Mouse (Mus musculus) myocyte (in vitro differentiated cells): ENCODE data around the gene Tex14. TPM values are rescaled to one million over a fixed set of nuclear protein-coding genes. Genes with fewer than 3 reads are reported as not detected.
A peak's percentile ranks its signal among the peaks of the same experiment; 100 is the strongest.

ENCODE experiments used
- H3K27me3 ChIP-seq: one replicate; pipeline ENCODE4 v1.6.1; 2011; ENCODE audit not compliant: control insufficient read depth, insufficient read depth, insufficient read length
- H3K36me3 ChIP-seq: one replicate; pipeline ENCODE4 v1.6.1; 2011; ENCODE audit not compliant: control insufficient read depth, insufficient read depth
- H3K4me2 ChIP-seq: one replicate; pipeline ENCODE4 v1.6.1; 2011; ENCODE audit warnings: low read depth, control low read depth
- H3K4me3 ChIP-seq: one replicate; pipeline ENCODE4 v1.5.1; 2011; ENCODE audit warnings: mild to moderate bottlenecking, control low read depth, moderate library complexity
- H3K79me2 ChIP-seq: one replicate; pipeline ENCODE4 v1.6.1; 2011; ENCODE audit not compliant: control insufficient read depth, insufficient read depth
- H3ac ChIP-seq: one replicate; pipeline ENCODE4 v1.6.1; 2011; ENCODE audit not compliant: control insufficient read depth, insufficient read length
- CEBPB ChIP-seq: IDR thresholded peaks from 2 replicates; pipeline ENCODE4 v1.6.1; 2011; ENCODE audit warnings: mild to moderate bottlenecking, moderate library complexity; ENCODE audit not compliant: poor library complexity, insufficient read depth, severe bottlenecking
- E2F4 ChIP-seq: IDR thresholded peaks from one replicate; pipeline ENCODE4 v1.6.1; 2011; ENCODE audit warnings: mild to moderate bottlenecking, control low read depth, moderate library complexity; ENCODE audit not compliant: insufficient read depth
- MAX ChIP-seq: IDR thresholded peaks from one replicate; pipeline ENCODE4 v1.6.1; 2011; ENCODE audit warnings: low read depth, mild to moderate bottlenecking, control low read depth
- MYOD1 ChIP-seq, 3 experiments: IDR thresholded peaks; one replicate each; pipeline ENCODE4 v1.6.1; 2011; ENCODE audit warnings: control low read depth in 2 of 3, low read depth in 2 of 3, mild to moderate bottlenecking in 2 of 3, moderate library complexity in 1 of 3; ENCODE audit not compliant: insufficient read length in 2 of 3, control insufficient read depth in 1 of 3
- MYOG ChIP-seq, 3 experiments: IDR thresholded peaks; one replicate each; pipeline ENCODE4 v1.6.1; 2011; ENCODE audit warnings: control low read depth in 2 of 3, low read depth in 2 of 3, mild to moderate bottlenecking in 2 of 3; ENCODE audit not compliant: insufficient read length in 2 of 3, control insufficient read depth in 1 of 3, insufficient read depth in 1 of 3
- POLR2A ChIP-seq: IDR thresholded peaks from one replicate; pipeline ENCODE4 v1.6.1; 2011; ENCODE audit warnings: low read depth, mild to moderate bottlenecking, control low read depth, moderate library complexity; ENCODE audit not compliant: insufficient read length
- POLR2AphosphoS2 ChIP-seq: IDR thresholded peaks from one replicate; pipeline ENCODE4 v1.6.1; 2011; ENCODE audit warnings: low read depth, control low read depth; ENCODE audit not compliant: insufficient read length
- REST ChIP-seq: IDR thresholded peaks from one replicate; pipeline ENCODE4 v1.6.1; 2011; ENCODE audit warnings: mild to moderate bottlenecking, control low read depth, moderate library complexity; ENCODE audit not compliant: insufficient read depth, insufficient read length
- SRF ChIP-seq: IDR thresholded peaks from one replicate; pipeline ENCODE4 v1.6.1; 2011; ENCODE audit warnings: low read depth; ENCODE audit not compliant: control insufficient read depth, insufficient read length
- TCF12 ChIP-seq: IDR thresholded peaks from one replicate; pipeline ENCODE4 v1.6.1; 2011; ENCODE audit warnings: mild to moderate bottlenecking, control low read depth; ENCODE audit not compliant: poor library complexity, insufficient read depth, severe bottlenecking
- TCF3 ChIP-seq: IDR thresholded peaks from one replicate; pipeline ENCODE4 v1.6.1; 2011; ENCODE audit warnings: low read depth, control low read depth; ENCODE audit not compliant: insufficient read length
- USF1 ChIP-seq: IDR thresholded peaks from one replicate; pipeline ENCODE4 v1.6.1; 2011; ENCODE audit warnings: low read depth, mild to moderate bottlenecking, control low read depth, moderate library complexity
- polyA plus RNA-seq: library from polyadenylated mRNA; unstranded; fragments of >200 nt; fragmentation: generic; extraction: Trizol; gene quantifications from one replicate; pipeline ENCODE4 v1.2.1, GENCODE M21; 2012; ENCODE audit warnings: missing spikeins

The Tex14 gene
- polyA plus RNA-seq, 1 experiment, result 0.13 TPM

DNA sequence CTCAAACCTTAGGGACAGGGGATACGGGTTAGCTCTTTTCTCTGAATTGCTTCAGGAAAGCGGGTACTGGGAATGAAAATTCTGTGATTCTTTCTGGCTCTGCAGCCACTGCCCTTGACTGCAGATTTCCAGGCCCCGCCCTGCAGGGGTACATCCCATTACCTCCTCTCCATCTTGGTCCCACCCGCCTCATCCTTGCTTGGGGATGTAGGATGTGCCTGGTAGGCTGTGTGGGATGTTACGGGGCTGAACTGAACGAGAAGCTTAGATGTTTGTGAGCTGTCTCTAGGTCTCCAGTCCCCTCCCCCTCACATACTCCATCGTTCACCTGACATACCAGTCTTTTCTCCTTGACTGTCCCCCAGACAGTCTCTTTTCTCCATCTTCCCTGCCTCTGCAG lies 191.1 kb downstream of the Tex14 start:
- H3K27me3 ChIP-seq, result no peaks in the 10 kb centered on the region
- H3K36me3 ChIP-seq, result peaks cover 19% of the 10 kb centered on the region
- no peak for TF ChIP-seq TCF12
- TF ChIP-seq E2F4, result no peak
- no peak for TF ChIP-seq USF1
- no peak for TF ChIP-seq POLR2A
- TF ChIP-seq MYOD1 (IDR thresholded peaks at IDR 0.05; ENCODE audit: control insufficient read depth in 1 of 3, insufficient read length in 2 of 3, low read depth in 2 of 3), result no peak
- TF ChIP-seq TCF3, result no peak
- TF ChIP-seq MAX, result no peak
- no peak for TF ChIP-seq CEBPB
- no peak for TF ChIP-seq SRF
- no peak for TF ChIP-seq REST
- no peak for TF ChIP-seq MYOG (IDR thresholded peaks at IDR 0.05; ENCODE audit: control insufficient read depth in 1 of 3, insufficient read depth in 1 of 3, insufficient read length in 2 of 3, low read depth in 2 of 3)
- no peak for TF ChIP-seq POLR2AphosphoS2
- H3K79me2 ChIP-seq, result peaks cover 12% of the 10 kb centered on the region
- H3K4me2 ChIP-seq, result peak overlapping the region; percentile 89
- peak overlapping the region; percentile 33 for H3K4me3 ChIP-seq
- H3ac ChIP-seq, result peak overlapping the region; percentile 28

- Histone ChIP-seq H3ac (no peak overlapping the region), H3K36me3 (peaks cover 24% of the 10 kb centered on the region), H3K27me3 (no peaks in the 10 kb centered on the region), H3K4me3 (peak overlapping the region; percentile 33), H3K79me2 (peaks cover 10% of the 10 kb centered on the region), H3K4me2 (peak overlapping the region; percentile 89)
- TF ChIP-seq MYOG (IDR thresholded peaks at IDR 0.05; ENCODE audit: control insufficient read depth in 1 of 3, insufficient read depth in 1 of 3, insufficient read length in 2 of 3, low read depth in 2 of 3), result no peak
- TF ChIP-seq SRF, result no peak
- TF ChIP-seq E2F4, result no peak
- TF ChIP-seq MAX, result no peak
- TF ChIP-seq TCF3, result no peak
- TF ChIP-seq MYOD1 (IDR thresholded peaks at IDR 0.05; ENCODE audit: control insufficient read depth in 1 of 3, insufficient read length in 2 of 3, low read depth in 2 of 3), result no peak
- TF ChIP-seq USF1, result no peak
- TF ChIP-seq POLR2A, result no peak
- TF ChIP-seq CEBPB, result no peak
- TF ChIP-seq TCF12, result no peak
- no peak for TF ChIP-seq REST
- no peak for TF ChIP-seq POLR2AphosphoS2
These were observed 191.6 kb downstream of the Tex14 start for GRCm38 (mm10) chr11:87596492-87596891.

- Histone ChIP-seq H3K27me3 (no peaks in the 10 kb centered on the region), H3K36me3 (peaks cover 25% of the 10 kb centered on the region), H3ac (no peak overlapping the region), H3K4me2 (no peak overlapping the region), H3K4me3 (no peak overlapping the region), H3K79me2 (peaks cover 10% of the 10 kb centered on the region)
- no peak for TF ChIP-seq SRF
- no peak for TF ChIP-seq MAX
- TF ChIP-seq POLR2AphosphoS2, result no peak
- no peak for TF ChIP-seq CEBPB
- no peak for TF ChIP-seq TCF12
- TF ChIP-seq POLR2A, result no peak
- no peak for TF ChIP-seq E2F4
- TF ChIP-seq TCF3, result no peak
- no peak for TF ChIP-seq USF1
These were observed 192.2 kb downstream of the Tex14 start for GRCm38 (mm10) chr11:87597061-87597460.

- Histone ChIP-seq H3ac (no peak overlapping the region), H3K27me3 (no peaks in the 10 kb centered on the region), H3K36me3 (peaks cover 28% of the 10 kb centered on the region), H3K4me3 (no peak overlapping the region), H3K79me2 (peaks cover 10% of the 10 kb centered on the region), H3K4me2 (no peak overlapping the region)
- TF ChIP-seq POLR2A, result no peak
- TF ChIP-seq E2F4, result no peak
- no peak for TF ChIP-seq REST
- no peak for TF ChIP-seq SRF
- TF ChIP-seq MYOD1 (IDR thresholded peaks at IDR 0.05; ENCODE audit: control insufficient read depth in 1 of 3, insufficient read length in 2 of 3, low read depth in 2 of 3), result no peak
- no peak for TF ChIP-seq MAX
These were observed 194.7 kb downstream of the Tex14 start for GRCm38 (mm10) chr11:87599395-87600089.
